29 mouse cellular contexts compared by ENCODE assay signal in the genomic region with DNA sequence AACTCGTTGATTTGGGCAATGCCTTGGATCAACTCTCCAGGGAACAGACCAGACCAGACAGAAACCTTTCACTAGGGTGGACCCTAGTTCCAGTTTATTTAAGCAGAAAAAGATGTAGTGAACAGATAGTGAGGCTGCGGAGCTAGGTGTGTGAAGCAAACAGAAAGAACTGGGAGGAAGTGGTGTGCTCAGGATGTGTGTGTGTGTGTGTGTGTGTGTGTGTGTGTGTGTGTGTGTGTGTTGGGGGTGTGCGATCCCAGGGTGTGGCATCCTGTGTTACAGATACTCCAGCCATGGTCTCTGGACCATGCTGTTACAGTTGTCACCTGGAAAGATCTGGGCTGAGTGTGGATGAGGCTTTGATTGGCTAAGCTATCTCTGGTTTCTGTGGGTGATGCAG.
DNase-seq lines count a peak whose midpoint lies in the region; ATAC-seq and TF ChIP-seq lines count a peak whose summit lies in the region.
"Had no signal": no experiment of that assay in that cellular context is flagged by ENCODE, and none has a peak within 500 bp of the region (broad histone marks: within the 10 kb centered on the region; RNA-seq: fewer than 3 reads in every experiment).

No protein-coding gene starts in this region.

- H3K27ac ChIP-seq in stomach, postnatal 0 days (replicated peaks): no peak overlapping the region
- H3K27ac ChIP-seq: embryonic facial prominence, embryonic 10.5 days; heart, adult 2 months; heart, embryonic 15.5 days; hindbrain, embryonic 13.5 days; layer of hippocampus, adult 2 months; macrophage; midbrain, embryonic 12.5 days had no signal

- no peaks in the 10 kb centered on the region for H3K36me3 ChIP-seq in stomach, postnatal 0 days (ENCODE audit: control insufficient read depth, insufficient read depth, low read length)
- H3K36me3 ChIP-seq: embryonic facial prominence, embryonic 10.5 days; G1E; heart, embryonic 15.5 days; hindbrain, embryonic 13.5 days; midbrain, embryonic 12.5 days had no signal

- DNase-seq in heart, adult 11 months: peak; percentile 66
- DNase-seq in heart, adult 8-10 months (ENCODE audit: low spot score): no peak
- DNase-seq in induced T-regulatory cell, adult 2 months (ENCODE audit: low read depth): peak; percentile 65
- no peak for DNase-seq in stomach, postnatal 0 days (ENCODE audit: low spot score)
- DNase-seq in thymus, postnatal 36 days: peak; percentile 61 to 72
- no peak for DNase-seq in embryo, embryonic 9.5 days (ENCODE audit: extremely low spot score)
- DNase-seq in ovary, postnatal 10 days (ENCODE audit: low spot score): no peak
- DNase-seq in cerebellum, adult 18-20 months: no peak
- DNase-seq: adrenal gland, postnatal 10 days; cerebellum, adult 8-10 months; gastrocnemius, postnatal 14 days; heart, adult 2 months; heart, postnatal 36 days; kidney, adult 9 months; kidney, postnatal 25 days; liver, postnatal 0 days; right cerebral cortex, postnatal 25 days had no signal

- H3K4me3 ChIP-seq in stomach, postnatal 0 days (ENCODE audit: low read depth, low read length): no peak overlapping the region
- H3K4me3 ChIP-seq: embryonic facial prominence, embryonic 10.5 days; heart, adult 2 months; heart, embryonic 15.5 days; hindbrain, embryonic 13.5 days; layer of hippocampus, adult 2 months; midbrain, embryonic 12.5 days had no signal

- no peak for TF ChIP-seq EP300 in stomach, postnatal 0 days (optimal IDR thresholded peaks at IDR 0.05)

- 65% methylated on average over 3 of the region's 3 CpGs for WGBS in stomach, postnatal 0 days

- no peaks in the 10 kb centered on the region for H3K27me3 ChIP-seq in stomach, postnatal 0 days (ENCODE audit: control insufficient read depth, insufficient read depth, low read length)
- H3K27me3 ChIP-seq: CH12.LX; heart, embryonic 15.5 days; Patski had no signal

- no peaks in the 10 kb centered on the region for H3K9me3 ChIP-seq in stomach, postnatal 0 days (ENCODE audit: control insufficient read depth, low read length)
- H3K9me3 ChIP-seq: embryonic facial prominence, embryonic 10.5 days; G1E; heart, embryonic 15.5 days; hindbrain, embryonic 13.5 days; midbrain, embryonic 12.5 days had no signal

- peak; percentile 35; the same call in 1 of the 2 replicates for ATAC-seq in stomach, postnatal 0 days (ENCODE audit: low FRiP score, low TSS enrichment)
- ATAC-seq: forebrain, embryonic 16.5 days; liver, postnatal 0 days; lung, postnatal 0 days; Patski had no signal

- no peak for TF ChIP-seq CTCF in stomach, postnatal 0 days (IDR thresholded peaks at IDR 0.05; ENCODE audit: low read depth)

- H3K4me1 ChIP-seq in stomach, postnatal 0 days (replicated peaks; ENCODE audit: control insufficient read depth, insufficient read depth): no peaks in the 10 kb centered on the region
- H3K4me1 ChIP-seq: heart, embryonic 15.5 days had no signal

- H3K9ac ChIP-seq in stomach, postnatal 0 days (ENCODE audit: low read length): no peak overlapping the region
- H3K9ac ChIP-seq: heart, embryonic 15.5 days; hindbrain, embryonic 13.5 days; liver, postnatal 0 days; midbrain, embryonic 12.5 days had no signal

- no peak overlapping the region for H3K4me2 ChIP-seq in stomach, postnatal 0 days (replicated peaks; ENCODE audit: low read depth)
- H3K4me2 ChIP-seq: heart, embryonic 15.5 days; hindbrain, embryonic 13.5 days; liver, embryonic 11.5 days; midbrain, embryonic 12.5 days had no signal

Comparison
In these comparisons a context has a peak if more than half of its experiments do, and no peak if none do; other contexts are left out.
1. DNase-seq: peak in heart, adult 11 months (single experiment), induced T-regulatory cell, adult 2 months (single experiment) and thymus, postnatal 36 days (2 of 2); none in heart, adult 8-10 months (single experiment), stomach, postnatal 0 days (single experiment), embryo, embryonic 9.5 days (single experiment), ovary, postnatal 10 days (single experiment) and cerebellum, adult 18-20 months (0 of 2).